In genomic region chr2:181148318-181148955, GRCm38 (mm10) we compare ENCODE assay signal across 9 mouse cellular contexts. TPM values are rescaled to one million over a fixed set of nuclear protein-coding genes. Genes with fewer than 3 reads are reported as not detected.
DNase-seq lines count a peak whose midpoint lies in the region; ATAC-seq and TF ChIP-seq lines count a peak whose summit lies in the region.
"Had no signal": no experiment of that assay in that cellular context is flagged by ENCODE, and none has a peak within 500 bp of the region (broad histone marks: within the 10 kb centered on the region; RNA-seq: fewer than 3 reads in every experiment).

No protein-coding gene starts in this region.

- intact Hi-C loops in heart, postnatal 36 days (cut with DNase I): no loop called here

- peak overlapping the region; percentile 60 for H3K4me3 ChIP-seq in heart, embryonic 10.5 days
- H3K4me3 ChIP-seq in E14TG2a.4 (replicated peaks; ENCODE audit: low read length): peak overlapping the region; percentile 81
- H3K4me3 ChIP-seq in forebrain, embryonic 12.5 days (replicated peaks): peak overlapping the region; percentile 52
- H3K4me3 ChIP-seq in liver, embryonic 12.5 days: peak overlapping the region; percentile 44; the same call in 1 of the 2 replicates

- peaks cover 14% of the 10 kb centered on the region for H3K4me1 ChIP-seq in heart, embryonic 10.5 days
- H3K4me1 ChIP-seq in E14TG2a.4 (replicated peaks; ENCODE audit: low read depth, low read length): peaks cover 31% of the 10 kb centered on the region
- peaks cover 14% of the 10 kb centered on the region for H3K4me1 ChIP-seq in forebrain, embryonic 12.5 days
- H3K4me1 ChIP-seq in liver, embryonic 12.5 days: 0 out of 2 replicates have a peak, but pooled peaks cover 5% of the 10 kb centered on the region

- 18% methylated on average over 31 of the region's 31 CpGs for WGBS in heart, embryonic 10.5 days
- WGBS in forebrain, embryonic 12.5 days: 10% methylated on average over 31 of the region's 31 CpGs
- WGBS in liver, embryonic 12.5 days (ENCODE audit: insufficient replicate concordance): 18% methylated on average over 31 of the region's 31 CpGs

- H3K4me2 ChIP-seq in forebrain, embryonic 12.5 days: peak overlapping the region; percentile 94
- H3K4me2 ChIP-seq in liver, embryonic 12.5 days: peak overlapping the region; percentile 67

- H3K36me3 ChIP-seq in heart, embryonic 10.5 days: peaks cover 10% of the 10 kb centered on the region; the same call in 1 of the 2 replicates
- H3K36me3 ChIP-seq in E14TG2a.4 (ENCODE audit: insufficient read depth, low read length): no peaks in the 10 kb centered on the region
- no peaks in the 10 kb centered on the region for H3K36me3 ChIP-seq in forebrain, embryonic 12.5 days (replicated peaks)
- no peaks in the 10 kb centered on the region for H3K36me3 ChIP-seq in liver, embryonic 12.5 days

- no peak for ATAC-seq in forebrain, embryonic 12.5 days (ENCODE audit: low FRiP score)
- ATAC-seq in liver, embryonic 12.5 days: no peak

- TF ChIP-seq CTCF in E14TG2a.4 (conservative IDR thresholded peaks at IDR 0.05; ENCODE audit: low read length): no peak

- peak overlapping the region; percentile 54; the same call in 1 of the 2 replicates for H3K9ac ChIP-seq in forebrain, embryonic 12.5 days
- H3K9ac ChIP-seq in liver, embryonic 12.5 days: no peak overlapping the region

- no peak for DNase-seq in heart, embryonic 10.5 days (ENCODE audit: low spot score)
- DNase-seq in heart, postnatal 36 days: no peak
- no peak for DNase-seq in Muller cell, postnatal 12 days (ENCODE audit: inconsistent ontology term)
- DNase-seq in urinary bladder, postnatal 36 days (ENCODE audit: low spot score in 2 of 2): no peak
- no peak for DNase-seq in urinary bladder, postnatal 14 days (ENCODE audit: low spot score)

- H3K27me3 ChIP-seq in heart, embryonic 10.5 days (ENCODE audit: insufficient read depth, poor library complexity, severe bottlenecking): peaks cover 95% of the 10 kb centered on the region
- H3K27me3 ChIP-seq in E14TG2a.4 (ENCODE audit: insufficient read depth, low read length): peaks cover 90% of the 10 kb centered on the region
- peaks cover 57% of the 10 kb centered on the region for H3K27me3 ChIP-seq in forebrain, embryonic 12.5 days
- H3K27me3 ChIP-seq in liver, embryonic 12.5 days (replicated peaks): peaks cover 86% of the 10 kb centered on the region

- no peaks in the 10 kb centered on the region for H3K9me3 ChIP-seq in heart, embryonic 10.5 days
- H3K9me3 ChIP-seq in E14TG2a.4 (ENCODE audit: low read length): no peaks in the 10 kb centered on the region
- H3K9me3 ChIP-seq in forebrain, embryonic 12.5 days: no peaks in the 10 kb centered on the region
- no peaks in the 10 kb centered on the region for H3K9me3 ChIP-seq in liver, embryonic 12.5 days (replicated peaks)

- no peak overlapping the region for H3K27ac ChIP-seq in heart, embryonic 10.5 days
- no peak overlapping the region for H3K27ac ChIP-seq in forebrain, embryonic 12.5 days
- H3K27ac ChIP-seq in liver, embryonic 12.5 days: no peak overlapping the region

RNA-seq across cellular contexts. Expression of gene Eef1a2, which starts 8.4 kb away (rescaled TPM):
- polyA plus RNA-seq in heart, embryonic 10.5 days (2016; fragmentation: Nextera tagmentation; extraction: Ambion mirVana): 0.95 and 2.6 TPM in 2 replicates
- total RNA-seq in heart, postnatal 36 days (2021): 1,000 to 10,000 TPM; 1,480 to 1,577 TPM
- polyA plus RNA-seq in forebrain, embryonic 12.5 days (2016; fragmentation: Nextera tagmentation; extraction: Ambion mirVana): 1.1 and 1.4 TPM in 2 replicates
- not detected in 2 replicates for polyA plus RNA-seq in liver, embryonic 12.5 days (2016; fragmentation: Nextera tagmentation; extraction: Ambion mirVana)
- polyA plus RNA-seq: liver, adult 2 months had no signal

RNA-seq across cellular contexts. Expression of gene Kcnq2, which starts 13.3 kb away (rescaled TPM):
- polyA plus RNA-seq in heart, embryonic 10.5 days (2016; fragmentation: Nextera tagmentation; extraction: Ambion mirVana): 0.07 and 0.50 TPM in 2 replicates
- not detected for total RNA-seq in heart, postnatal 36 days (2021)
- 28.6 and 30.0 TPM in 2 replicates for polyA plus RNA-seq in forebrain, embryonic 12.5 days (2016; fragmentation: Nextera tagmentation; extraction: Ambion mirVana)
- polyA plus RNA-seq in liver, embryonic 12.5 days (2016; fragmentation: Nextera tagmentation; extraction: Ambion mirVana): 0.08 and 0.26 TPM in 2 replicates
- total RNA-seq: liver, adult 2 months had no signal
- polyA plus RNA-seq: liver, adult 2 months had no signal

RNA-seq across cellular contexts. Expression of gene Ppdpf, which starts 38.6 kb away (rescaled TPM):
- 172 and 240 TPM in 2 replicates for polyA plus RNA-seq in heart, embryonic 10.5 days (2016; fragmentation: Nextera tagmentation; extraction: Ambion mirVana)
- total RNA-seq in heart, postnatal 36 days (2021): 10 to 100 TPM; 49.4 to 52.6 TPM
- 483 and 484 TPM in 2 replicates for polyA plus RNA-seq in forebrain, embryonic 12.5 days (2016; fragmentation: Nextera tagmentation; extraction: Ambion mirVana)
- 114 and 115 TPM in 2 replicates for polyA plus RNA-seq in liver, embryonic 12.5 days (2016; fragmentation: Nextera tagmentation; extraction: Ambion mirVana)

RNA-seq across cellular contexts. Expression of gene Ptk6, which starts 54.2 kb away (rescaled TPM):
- not detected in 2 replicates for polyA plus RNA-seq in heart, embryonic 10.5 days (2016; fragmentation: Nextera tagmentation; extraction: Ambion mirVana)
- under 1 TPM in 1 of 2 experiments, not detected in 1; 0.05 TPM for total RNA-seq in heart, postnatal 36 days (2021)
- polyA plus RNA-seq in forebrain, embryonic 12.5 days (2016; fragmentation: Nextera tagmentation; extraction: Ambion mirVana): not detected in 2 replicates
- polyA plus RNA-seq in liver, embryonic 12.5 days (2016; fragmentation: Nextera tagmentation; extraction: Ambion mirVana): 0.04 TPM in 1 of 2 replicates, not detected in the other

Comparison
In these comparisons a context has a peak if more than half of its experiments do, and no peak if none do; other contexts are left out.
1. RNA of gene Kcnq2, which starts 13.3 kb away (polyA plus RNA-seq): 28.6 to 30.0 TPM in forebrain, embryonic 12.5 days; 0.07 to 0.50 TPM in heart, embryonic 10.5 days and 0.08 to 0.26 TPM in liver, embryonic 12.5 days; every median in the first group is over 10 times any median in the second.
2. Peak in every context shown above with its lines, with median percentiles within 50 percentile points of each other: H3K4me3 ChIP-seq.